Mouse (Mus musculus): Measurements from ENCODE around the gene Frmpd1.

DNA sequence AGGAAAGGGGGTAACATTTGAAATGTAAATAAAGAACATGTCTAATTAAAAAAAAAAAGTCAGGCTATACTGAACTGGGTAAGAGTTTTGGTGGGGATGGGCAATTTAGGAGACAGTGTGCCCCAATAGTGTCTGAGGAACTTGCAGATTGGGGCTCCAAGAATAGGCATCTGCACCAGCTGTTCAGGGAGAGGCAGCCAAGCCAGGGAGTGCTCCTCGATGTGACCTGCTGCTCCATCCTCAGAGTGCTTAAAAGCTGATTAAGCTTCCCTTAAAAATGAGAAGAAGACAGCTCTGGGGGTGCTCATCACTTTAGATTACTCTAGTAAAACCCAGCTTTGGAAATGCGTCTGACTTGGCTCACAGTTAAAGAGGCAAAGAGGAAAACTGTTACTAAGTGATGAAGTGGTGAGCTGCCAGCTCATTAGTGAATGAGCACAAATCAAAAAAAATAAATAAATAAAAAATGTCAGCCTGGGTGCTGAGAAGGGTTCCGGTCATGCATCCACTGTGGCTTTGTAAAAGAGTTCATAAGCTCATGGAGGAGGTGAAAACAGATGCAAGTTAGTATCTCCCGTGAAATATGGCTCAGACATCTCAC lies 74.7 kb downstream of the Frmpd1 start:
- TF ChIP-seq CTCF (IDR thresholded peaks at IDR 0.05; ENCODE audit: control insufficient read depth, insufficient read depth, low read length): no peak
- no peak for TF ChIP-seq POLR2A (IDR thresholded peaks at IDR 0.05; ENCODE audit: borderline replicate concordance, control insufficient read depth, low read depth, low read length)
